Mouse (Mus musculus) midbrain, embryonic 13.5 days (tissue): ENCODE measurements around the gene Gck. TPM values are rescaled to one million over a fixed set of nuclear protein-coding genes. Genes with fewer than 3 reads are reported as not detected.
A peak's percentile ranks its signal among the peaks of the same experiment; 100 is the strongest.

ENCODE experiments used
- ATAC-seq: fragments of 200-750 bp; cut with Nextera tagmentation; 2 replicates; pipeline ENCODE4 v1.8.0; 2017; ENCODE audit warnings: mild to moderate bottlenecking, moderate TSS enrichment, moderate library complexity
- H3K27ac ChIP-seq: fragments of 300-500 bp; sonication (generic); 2 replicates; pipeline ENCODE4 v1.5.1; 2015; ENCODE audit warnings: inconsistent platforms, mild to moderate bottlenecking, moderate library complexity
- H3K27me3 ChIP-seq: fragments of 300-500 bp; sonication (generic); 2 replicates; pipeline ENCODE4 v1.6.1; 2015; ENCODE audit warnings: mild to moderate bottlenecking, inconsistent platforms
- H3K36me3 ChIP-seq: fragments of 300-500 bp; sonication (generic); 2 replicates; pipeline ENCODE4 v1.6.1; 2015; ENCODE audit warnings: mild to moderate bottlenecking, inconsistent platforms
- H3K4me1 ChIP-seq: fragments of 300-500 bp; sonication (generic); replicated peaks from 2 replicates; pipeline ENCODE4 v1.6.1; 2015; ENCODE audit warnings: inconsistent platforms
- H3K4me2 ChIP-seq: fragments of 300-500 bp; sonication (generic); replicated peaks from 2 replicates; pipeline ENCODE4 v1.6.1; 2015; ENCODE audit warnings: moderate library complexity, mild to moderate bottlenecking, inconsistent platforms
- H3K4me3 ChIP-seq: fragments of 300-500 bp; sonication (generic); replicated peaks from 2 replicates; pipeline ENCODE4 v1.5.1; 2015; ENCODE audit warnings: mild to moderate bottlenecking, inconsistent platforms
- H3K9ac ChIP-seq: fragments of 300-500 bp; sonication (generic); replicated peaks from 2 replicates; pipeline ENCODE4 v1.6.1; 2015; ENCODE audit warnings: mild to moderate bottlenecking, inconsistent platforms
- H3K9me3 ChIP-seq: fragments of 300-500 bp; sonication (generic); 2 replicates; pipeline ENCODE4 v1.6.1; 2016; ENCODE audit warnings: mild to moderate bottlenecking, inconsistent platforms
- WGBS: fragments of 180-500 bp; shearing (Covaris S2); methylation state at CpG from one replicate; pipeline ENCODE4 v1.1.7; 2015; 5-methylcytosine and 5-hydroxymethylcytosine counted together
- polyA plus RNA-seq: library from polyadenylated mRNA; unstranded; fragments of >200 nt; fragmentation: Nextera tagmentation; extraction: Ambion mirVana; gene quantifications from 2 replicates; pipeline ENCODE4 v1.2.1, GENCODE M21; 2015

The Gck gene
- polyA plus RNA-seq, 1 experiment from 2014 or later: 6.1 TPM

DNA sequence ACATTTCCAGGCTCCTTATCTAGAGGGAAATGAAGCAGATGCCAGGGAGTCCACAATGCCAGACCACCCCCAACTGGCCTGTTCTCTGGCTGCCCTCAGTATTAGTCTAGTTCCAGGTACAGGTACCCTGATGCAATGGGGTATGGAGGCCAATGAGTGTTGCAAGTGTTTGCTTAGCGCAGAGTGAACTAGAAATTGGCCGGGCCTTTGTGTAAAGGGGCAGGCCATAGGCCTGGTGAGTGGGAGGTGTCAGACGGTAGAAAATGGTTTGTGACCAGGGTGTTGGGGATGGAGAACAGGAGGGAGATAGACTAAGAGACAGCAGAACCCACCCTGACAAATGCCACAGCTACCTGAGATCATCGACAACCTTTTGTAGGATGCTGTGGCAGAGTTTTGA lies 30.3 kb downstream of the Gck start:
- 93% methylated on average over 4 of the region's 4 CpGs for WGBS
- Histone ChIP-seq H3K27me3 (no peaks in the 10 kb centered on the region), H3K27ac (no peak overlapping the region), H3K9me3 (no peaks in the 10 kb centered on the region), H3K36me3 (no peaks in the 10 kb centered on the region), H3K4me1 (no peaks in the 10 kb centered on the region), H3K4me3 (no peak overlapping the region), H3K9ac (no peak overlapping the region), H3K4me2 (no peak overlapping the region)
- no peak for ATAC-seq

DNA sequence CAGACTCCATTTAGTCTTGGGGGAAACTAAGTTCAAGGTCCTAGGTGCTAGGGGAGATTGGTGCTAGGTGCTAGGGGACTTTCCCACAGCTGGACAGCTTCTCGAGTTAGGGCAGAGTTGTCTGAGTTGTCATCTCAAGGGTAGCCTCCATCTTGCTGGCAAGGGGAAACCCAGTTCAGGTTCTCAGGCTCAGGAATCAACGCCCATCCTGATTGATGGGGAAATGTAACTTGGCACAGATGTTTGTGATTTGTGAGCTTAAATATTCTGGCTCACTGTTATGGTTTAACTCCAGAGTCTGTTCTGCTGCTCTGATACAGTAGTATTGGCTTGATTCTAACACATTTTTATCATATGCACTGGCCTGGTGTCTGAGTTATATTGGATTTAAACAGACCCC lies 31.8 kb downstream of the Gck start:
- no peak overlapping the region for H3K9ac ChIP-seq
- H3K4me1 ChIP-seq: no peaks in the 10 kb centered on the region
- no peak overlapping the region for H3K4me2 ChIP-seq
- 71% methylated on average over 2 of the region's 2 CpGs for WGBS
- no peaks in the 10 kb centered on the region for H3K27me3 ChIP-seq
- no peaks in the 10 kb centered on the region for H3K9me3 ChIP-seq
- no peak overlapping the region for H3K27ac ChIP-seq
- no peak for ATAC-seq
- no peaks in the 10 kb centered on the region for H3K36me3 ChIP-seq
- H3K4me3 ChIP-seq: no peak overlapping the region

- no peak for ATAC-seq
- no peak overlapping the region for H3K4me2 ChIP-seq
- no peak overlapping the region for H3K9ac ChIP-seq
- H3K27me3 ChIP-seq: no peaks in the 10 kb centered on the region
- 76% methylated on average over 8 of the region's 8 CpGs for WGBS
- no peak overlapping the region for H3K27ac ChIP-seq
- H3K36me3 ChIP-seq: no peaks in the 10 kb centered on the region
- H3K4me1 ChIP-seq: no peaks in the 10 kb centered on the region
- no peaks in the 10 kb centered on the region for H3K9me3 ChIP-seq
- no peak overlapping the region for H3K4me3 ChIP-seq
Measured at GRCm38 (mm10) chr11:5916178-5916548, 33.7 kb downstream of the Gck start.

GRCm38 (mm10) chr11:5915429-5916177 lies 34.3 kb downstream of the Gck start:
- no peaks in the 10 kb centered on the region for H3K4me1 ChIP-seq
- no peak overlapping the region for H3K4me3 ChIP-seq
- ATAC-seq: no peak
- H3K36me3 ChIP-seq: no peaks in the 10 kb centered on the region
- no peak overlapping the region for H3K9ac ChIP-seq
- no peak overlapping the region for H3K27ac ChIP-seq
- no peaks in the 10 kb centered on the region for H3K27me3 ChIP-seq
- WGBS: 88% methylated on average over 5 of the region's 5 CpGs
- H3K4me2 ChIP-seq: no peak overlapping the region
- H3K9me3 ChIP-seq: no peaks in the 10 kb centered on the region

DNA sequence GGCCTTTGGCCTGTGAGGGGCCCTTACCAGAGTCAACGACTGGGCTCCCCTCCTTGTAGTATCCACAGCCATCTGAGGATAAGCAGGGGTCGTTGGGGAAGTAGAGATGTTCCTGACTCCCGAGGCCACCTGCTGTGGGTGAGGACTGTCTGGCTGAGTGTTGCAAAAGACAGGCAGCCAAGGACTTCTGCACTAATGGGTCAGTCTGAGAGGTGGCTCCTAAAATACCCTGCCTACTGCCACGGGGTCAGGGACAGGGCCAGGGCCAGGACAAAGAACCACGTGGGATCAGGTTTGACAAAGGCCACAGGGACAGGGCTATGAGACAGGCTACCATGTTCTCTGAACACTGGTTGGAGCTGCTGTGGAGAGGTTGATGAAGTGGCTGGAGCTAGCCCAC lies 34.9 kb downstream of the Gck start:
- Histone ChIP-seq H3K27ac (no peak overlapping the region), H3K4me1 (no peaks in the 10 kb centered on the region), H3K9ac (no peak overlapping the region), H3K36me3 (no peaks in the 10 kb centered on the region), H3K27me3 (no peaks in the 10 kb centered on the region), H3K9me3 (no peaks in the 10 kb centered on the region), H3K4me2 (no peak overlapping the region), H3K4me3 (no peak overlapping the region)
- whole genome bisulfite sequencing: 57% methylated on average over 5 of the region's 5 CpGs
- ATAC-seq: no peak

- 75% methylated on average over 4 of the region's 4 CpGs for WGBS
- no peak overlapping the region for H3K4me3 ChIP-seq
- no peaks in the 10 kb centered on the region for H3K9me3 ChIP-seq
- H3K9ac ChIP-seq: no peak overlapping the region
- 0 out of 2 replicates have a peak, but pooled peaks have one; percentile 14 for ATAC-seq
- H3K27me3 ChIP-seq: no peaks in the 10 kb centered on the region
- no peaks in the 10 kb centered on the region for H3K4me1 ChIP-seq
- H3K36me3 ChIP-seq: no peaks in the 10 kb centered on the region
- no peak overlapping the region for H3K27ac ChIP-seq
- H3K4me2 ChIP-seq: no peak overlapping the region
Measured at GRCm38 (mm10) chr11:5913936-5914335, 35.9 kb downstream of the Gck start.

DNA sequence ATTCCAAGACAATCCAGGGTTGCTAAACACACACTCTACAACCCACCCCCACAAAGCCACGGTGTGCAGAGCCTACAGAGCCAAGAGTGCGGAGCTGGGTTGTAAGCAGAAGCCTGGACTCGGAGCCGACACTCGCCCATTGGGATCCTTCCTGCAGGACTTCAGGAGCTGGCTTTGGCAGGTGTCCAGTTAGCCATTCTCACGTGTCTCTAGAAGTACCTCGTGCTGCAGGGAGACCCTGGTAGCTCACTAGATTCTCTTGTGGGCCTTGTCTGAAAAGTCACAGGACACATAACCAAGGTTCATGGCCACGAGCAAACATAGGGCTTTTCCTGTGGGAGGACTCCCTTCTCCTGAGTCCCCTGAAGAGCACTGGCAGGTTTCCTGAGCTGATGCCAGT lies 36.6 kb downstream of the Gck start:
- H3K9ac ChIP-seq: no peak overlapping the region
- no peak overlapping the region for H3K4me2 ChIP-seq
- H3K27me3 ChIP-seq: no peaks in the 10 kb centered on the region
- WGBS: 72% methylated on average over 8 of the region's 8 CpGs
- H3K9me3 ChIP-seq: no peaks in the 10 kb centered on the region
- no peaks in the 10 kb centered on the region for H3K36me3 ChIP-seq
- no peak overlapping the region for H3K27ac ChIP-seq
- H3K4me1 ChIP-seq: no peaks in the 10 kb centered on the region
- ATAC-seq: no peak
- H3K4me3 ChIP-seq: no peak overlapping the region

DNA sequence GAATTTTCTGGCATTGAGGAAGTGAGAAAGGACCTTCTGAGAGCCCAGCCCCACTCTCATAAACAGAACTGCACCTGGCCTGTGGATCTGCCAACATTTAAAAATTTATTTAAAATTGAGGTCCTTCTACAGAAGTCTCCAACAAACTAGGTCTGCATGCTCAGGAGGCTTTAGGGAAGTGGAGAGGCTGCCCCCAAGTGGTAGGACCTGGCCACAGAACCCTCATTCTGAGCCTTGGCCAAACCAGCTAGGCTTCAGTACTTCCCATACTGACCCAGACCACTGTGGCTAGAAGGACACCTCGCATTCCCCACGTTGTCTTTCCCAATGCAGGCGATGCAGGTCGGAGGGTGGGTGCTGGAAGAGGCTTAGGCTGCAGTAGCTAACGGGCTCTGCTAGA lies 37.2 kb downstream of the Gck start:
- WGBS: 36% methylated on average over 5 of the region's 5 CpGs
- no peak overlapping the region for H3K4me2 ChIP-seq
- no peak overlapping the region for H3K4me3 ChIP-seq
- H3K9me3 ChIP-seq: no peaks in the 10 kb centered on the region
- H3K9ac ChIP-seq: no peak overlapping the region
- H3K36me3 ChIP-seq: no peaks in the 10 kb centered on the region
- no peak for ATAC-seq
- H3K4me1 ChIP-seq: no peaks in the 10 kb centered on the region
- H3K27ac ChIP-seq: no peak overlapping the region
- no peaks in the 10 kb centered on the region for H3K27me3 ChIP-seq

DNA sequence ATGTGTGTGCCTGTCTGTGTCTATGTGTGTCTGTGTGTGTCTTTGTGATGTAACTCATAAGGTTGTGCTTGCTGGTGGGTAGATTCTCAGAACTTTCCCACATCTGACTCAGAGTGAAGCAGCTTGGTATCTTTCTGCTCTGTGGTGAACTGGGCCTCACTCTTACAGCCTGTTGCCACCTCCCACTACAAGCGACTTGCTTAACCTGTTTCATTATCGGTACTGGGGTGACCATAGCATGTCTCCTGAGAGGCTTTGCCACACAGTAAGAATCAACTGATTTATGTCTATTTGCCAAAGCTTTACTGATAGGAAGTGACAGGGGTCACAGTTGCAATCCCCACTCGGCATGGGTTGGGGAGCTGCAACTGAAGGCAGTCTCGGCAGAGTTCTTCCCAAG lies 41.2 kb downstream of the Gck start:
- Histone ChIP-seq H3K27ac (no peak overlapping the region), H3K9ac (no peak overlapping the region), H3K4me2 (no peak overlapping the region), H3K4me1 (no peaks in the 10 kb centered on the region), H3K27me3 (no peaks in the 10 kb centered on the region), H3K4me3 (no peak overlapping the region), H3K36me3 (no peaks in the 10 kb centered on the region), H3K9me3 (no peaks in the 10 kb centered on the region)
- ATAC-seq: no peak
- WGBS: 83% methylated on average over 4 of the region's 4 CpGs

DNA sequence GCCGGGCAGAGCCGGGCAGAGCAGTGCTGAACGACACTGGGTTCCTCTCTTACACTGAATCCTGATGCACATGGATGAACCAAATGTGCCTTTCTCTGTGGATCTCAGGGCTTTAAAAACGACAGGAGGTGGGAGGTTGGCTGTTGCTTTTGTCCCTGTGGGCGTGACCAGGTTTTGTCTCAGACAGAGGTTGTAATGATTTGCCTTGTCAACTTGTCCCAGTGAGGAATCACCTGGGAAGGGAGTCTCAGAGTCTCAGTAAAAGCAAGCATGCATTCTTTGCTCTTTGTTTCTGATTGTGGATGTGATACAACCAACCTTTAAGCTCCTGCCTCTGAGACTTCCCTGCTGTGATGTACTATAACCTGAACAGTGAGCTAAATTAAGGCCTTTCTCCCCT lies 42.8 kb downstream of the Gck start:
- ATAC-seq: no peak
- no peaks in the 10 kb centered on the region for H3K27me3 ChIP-seq
- no peak overlapping the region for H3K4me3 ChIP-seq
- peaks cover 8% of the 10 kb centered on the region for H3K4me1 ChIP-seq
- no peaks in the 10 kb centered on the region for H3K9me3 ChIP-seq
- H3K36me3 ChIP-seq: no peaks in the 10 kb centered on the region
- 49% methylated on average over 5 of the region's 5 CpGs for WGBS
- no peak overlapping the region for H3K27ac ChIP-seq
- H3K4me2 ChIP-seq: no peak overlapping the region
- H3K9ac ChIP-seq: no peak overlapping the region

DNA sequence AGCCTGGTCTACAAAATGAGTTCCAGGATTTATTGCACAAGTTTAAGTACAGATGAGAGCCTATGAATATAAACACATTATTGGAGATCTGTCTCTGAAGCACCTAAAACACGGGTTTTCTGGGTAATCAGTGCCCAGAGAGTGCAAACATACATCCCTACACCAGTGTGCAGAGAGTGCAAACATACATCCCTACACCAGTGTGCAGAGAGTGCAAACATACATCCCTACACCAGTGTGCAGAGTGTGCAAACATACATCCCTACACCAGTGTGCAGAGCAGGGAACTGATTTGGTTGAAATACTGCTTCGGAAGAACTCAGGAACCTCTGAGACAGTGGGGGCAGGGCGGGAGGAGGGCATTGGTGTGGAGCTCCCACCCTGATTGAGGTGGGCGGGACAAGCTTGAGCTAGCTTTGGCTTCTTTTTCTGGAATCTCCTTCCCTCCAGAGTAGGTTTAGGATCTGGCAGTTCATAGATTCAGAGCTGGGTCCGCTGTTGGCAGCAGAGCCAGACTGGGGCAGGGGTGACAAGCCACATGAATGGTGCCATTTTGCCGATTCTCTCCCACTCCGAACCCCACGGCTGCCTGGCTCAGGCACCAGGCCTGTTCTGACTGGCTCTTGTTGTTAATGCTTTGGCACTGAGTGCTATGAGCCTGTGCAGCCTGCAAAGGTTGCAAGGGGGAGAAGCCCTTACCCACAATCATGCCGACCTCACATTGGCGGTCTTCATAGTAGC lies 43.9 kb downstream of the Gck start:
- no peaks in the 10 kb centered on the region for H3K9me3 ChIP-seq
- H3K36me3 ChIP-seq: no peaks in the 10 kb centered on the region
- no peak overlapping the region for H3K4me3 ChIP-seq
- H3K4me1 ChIP-seq: peaks cover 18% of the 10 kb centered on the region
- H3K27ac ChIP-seq: no peak overlapping the region
- no peak overlapping the region for H3K9ac ChIP-seq
- 87% methylated on average over 10 of the region's 10 CpGs for WGBS
- no peak for ATAC-seq
- 0 out of 2 replicates have a peak, but pooled peaks cover under 1% of the 10 kb centered on the region for H3K27me3 ChIP-seq
- no peak overlapping the region for H3K4me2 ChIP-seq

GRCm38 (mm10) chr11:5904871-5905270 lies 45.0 kb downstream of the Gck start:
- H3K9me3 ChIP-seq: no peaks in the 10 kb centered on the region
- H3K4me1 ChIP-seq: peaks cover 20% of the 10 kb centered on the region
- 0 out of 2 replicates have a peak, but pooled peaks cover 3% of the 10 kb centered on the region for H3K27me3 ChIP-seq
- ATAC-seq: no peak
- WGBS: 94% methylated on average over 6 of the region's 6 CpGs
- H3K36me3 ChIP-seq: no peaks in the 10 kb centered on the region
- H3K9ac ChIP-seq: no peak overlapping the region
- no peak overlapping the region for H3K27ac ChIP-seq
- no peak overlapping the region for H3K4me3 ChIP-seq
- no peak overlapping the region for H3K4me2 ChIP-seq
